Mouse (Mus musculus): ENCODE data around the gene Lpcat4. TPM values are rescaled to one million over a fixed set of nuclear protein-coding genes. Genes with fewer than 3 reads are reported as not detected.

The Lpcat4 gene
- polyA plus RNA-seq, 1 experiment from 2014 or later, result 8.4 TPM

GRCm38 (mm10) chr2:112265448-112266241 is 26.4 kb downstream of the Lpcat4 start, which contains the start of gene Slc12a6:
Slc12a6 (plus strand) TSS chr2:112265825.
- H3K9ac ChIP-seq (ENCODE audit: low read depth, low read length), result peak within 1 kb of the TSS; percentile 78
- H3K4me1 ChIP-seq (replicated peaks; ENCODE audit: control insufficient read depth, insufficient read depth, low read length), result no peaks in the 10 kb centered on the region; the same call in 1 of the 2 replicates
- ATAC-seq, result peak; percentile 95
- no peaks in the 10 kb centered on the region for H3K27me3 ChIP-seq (replicated peaks; ENCODE audit: control insufficient read depth, insufficient read depth, low read length)
- H3K27ac ChIP-seq (ENCODE audit: low read depth, low read length), result peak within 1 kb of the TSS; percentile 86
- H3K9me3 ChIP-seq (ENCODE audit: control insufficient read depth), result no peaks in the 10 kb centered on the region
- peak within 1 kb of the TSS; percentile 87 for H3K4me2 ChIP-seq (replicated peaks; ENCODE audit: low read depth)
- H3K36me3 ChIP-seq (ENCODE audit: control insufficient read depth, insufficient read depth), result no peaks in the 10 kb centered on the region
- WGBS, result under 1% methylated on average over 68 of the region's 85 CpGs
- peak; percentile 50 for TF ChIP-seq CTCF (IDR thresholded peaks at IDR 0.05; ENCODE audit: low read depth)
- peak within 1 kb of the TSS; percentile 90 for H3K4me3 ChIP-seq (ENCODE audit: low read depth, low read length)

GRCm38 (mm10) chr2:112266242-112266592 is 26.9 kb downstream of the Lpcat4 start, which contains the start of gene Gm21985:
Gm21985 (plus strand) TSS chr2:112266314.
- WGBS, result 3% methylated on average over 11 of the region's 11 CpGs
- peak; percentile 6; the same call in 1 of the 2 replicates for ATAC-seq
- H3K27ac ChIP-seq (ENCODE audit: low read depth, low read length), result peak within 1 kb of the TSS; percentile 86

GRCm38 (mm10) chr2:112266780-112267179 is 27.5 kb downstream of the Lpcat4 start:
- Histone ChIP-seq H3K9me3 (ENCODE audit: control insufficient read depth) (no peaks in the 10 kb centered on the region), H3K9ac (ENCODE audit: low read depth, low read length) (no peak overlapping the region), H3K27ac (ENCODE audit: low read depth, low read length) (no peak overlapping the region), H3K4me2 (replicated peaks; ENCODE audit: low read depth) (peak overlapping the region; percentile 87), H3K4me1 (replicated peaks; ENCODE audit: control insufficient read depth, insufficient read depth, low read length) (no peaks in the 10 kb centered on the region; the same call in 1 of the 2 replicates), H3K4me3 (ENCODE audit: low read depth, low read length) (peak overlapping the region; percentile 90), H3K27me3 (replicated peaks; ENCODE audit: control insufficient read depth, insufficient read depth, low read length) (no peaks in the 10 kb centered on the region), H3K36me3 (ENCODE audit: control insufficient read depth, insufficient read depth) (no peaks in the 10 kb centered on the region)
- WGBS, result 45% methylated on average over 10 of the region's 10 CpGs
- no peak for TF ChIP-seq CTCF (IDR thresholded peaks at IDR 0.05; ENCODE audit: low read depth)
- ATAC-seq, result no peak

More at GRCm38 (mm10) chr2:112266242-112266592, 26.9 kb downstream of the Lpcat4 start, which contains the start of gene Gm21985:
- Histone ChIP-seq H3K27me3 (replicated peaks; ENCODE audit: control insufficient read depth, insufficient read depth, low read length) (no peaks in the 10 kb centered on the region), H3K9me3 (ENCODE audit: control insufficient read depth) (no peaks in the 10 kb centered on the region), H3K36me3 (ENCODE audit: control insufficient read depth, insufficient read depth) (no peaks in the 10 kb centered on the region), H3K9ac (ENCODE audit: low read depth, low read length) (peak within 1 kb of the TSS; percentile 78), H3K4me1 (replicated peaks; ENCODE audit: control insufficient read depth, insufficient read depth, low read length) (no peaks in the 10 kb centered on the region; the same call in 1 of the 2 replicates), H3K4me3 (ENCODE audit: low read depth, low read length) (peak within 1 kb of the TSS; percentile 90), H3K4me2 (replicated peaks; ENCODE audit: low read depth) (peak within 1 kb of the TSS; percentile 87)
- TF ChIP-seq CTCF (IDR thresholded peaks at IDR 0.05; ENCODE audit: low read depth), result no peak

GRCm38 (mm10) chr2:112267547-112268269 is 28.4 kb downstream of the Lpcat4 start:
- TF ChIP-seq CTCF (IDR thresholded peaks at IDR 0.05; ENCODE audit: low read depth), result no peak
- no peak overlapping the region for H3K27ac ChIP-seq (ENCODE audit: low read depth, low read length)
- H3K4me2 ChIP-seq (replicated peaks; ENCODE audit: low read depth), result peak overlapping the region; percentile 87; the same call in 1 of the 2 replicates
- no peaks in the 10 kb centered on the region; the same call in 1 of the 2 replicates for H3K4me1 ChIP-seq (replicated peaks; ENCODE audit: control insufficient read depth, insufficient read depth, low read length)
- H3K9me3 ChIP-seq (ENCODE audit: control insufficient read depth), result no peaks in the 10 kb centered on the region
- H3K27me3 ChIP-seq (replicated peaks; ENCODE audit: control insufficient read depth, insufficient read depth, low read length), result no peaks in the 10 kb centered on the region
- H3K4me3 ChIP-seq (ENCODE audit: low read depth, low read length), result peak overlapping the region; percentile 90; the same call in 1 of the 2 replicates
- no peak overlapping the region for H3K9ac ChIP-seq (ENCODE audit: low read depth, low read length)
- ATAC-seq, result no peak
- H3K36me3 ChIP-seq (ENCODE audit: control insufficient read depth, insufficient read depth), result no peaks in the 10 kb centered on the region
- WGBS, result 72% methylated on average over 8 of the region's 8 CpGs

GRCm38 (mm10) chr2:112270011-112270410 is 30.7 kb downstream of the Lpcat4 start:
- 77% methylated on average over 2 of the region's 2 CpGs for WGBS
- H3K36me3 ChIP-seq (ENCODE audit: control insufficient read depth, insufficient read depth), result no peaks in the 10 kb centered on the region
- H3K27ac ChIP-seq (ENCODE audit: low read depth, low read length), result no peak overlapping the region
- H3K9ac ChIP-seq (ENCODE audit: low read depth, low read length), result no peak overlapping the region
- no peak overlapping the region for H3K4me2 ChIP-seq (replicated peaks; ENCODE audit: low read depth)
- ATAC-seq, result no peak
- no peaks in the 10 kb centered on the region; the same call in 1 of the 2 replicates for H3K4me1 ChIP-seq (replicated peaks; ENCODE audit: control insufficient read depth, insufficient read depth, low read length)
- no peaks in the 10 kb centered on the region for H3K27me3 ChIP-seq (replicated peaks; ENCODE audit: control insufficient read depth, insufficient read depth, low read length)
- no peak for TF ChIP-seq CTCF (IDR thresholded peaks at IDR 0.05; ENCODE audit: low read depth)
- H3K9me3 ChIP-seq (ENCODE audit: control insufficient read depth), result no peaks in the 10 kb centered on the region
- H3K4me3 ChIP-seq (ENCODE audit: low read depth, low read length), result no peak overlapping the region

GRCm38 (mm10) chr2:112272909-112273308 is 33.6 kb downstream of the Lpcat4 start:
- no peaks in the 10 kb centered on the region for H3K9me3 ChIP-seq (ENCODE audit: control insufficient read depth)
- WGBS, result 83% methylated on average over 2 of the region's 2 CpGs
- no peaks in the 10 kb centered on the region for H3K27me3 ChIP-seq (replicated peaks; ENCODE audit: control insufficient read depth, insufficient read depth, low read length)
- no peaks in the 10 kb centered on the region for H3K4me1 ChIP-seq (replicated peaks; ENCODE audit: control insufficient read depth, insufficient read depth, low read length)
- H3K4me2 ChIP-seq (replicated peaks; ENCODE audit: low read depth), result no peak overlapping the region
- H3K9ac ChIP-seq (ENCODE audit: low read depth, low read length), result no peak overlapping the region
- H3K27ac ChIP-seq (ENCODE audit: low read depth, low read length), result no peak overlapping the region
- no peak for TF ChIP-seq CTCF (IDR thresholded peaks at IDR 0.05; ENCODE audit: low read depth)
- no peaks in the 10 kb centered on the region for H3K36me3 ChIP-seq (ENCODE audit: control insufficient read depth, insufficient read depth)
- no peak overlapping the region for H3K4me3 ChIP-seq (ENCODE audit: low read depth, low read length)
- no peak for ATAC-seq
